Mouse (Mus musculus) stomach, embryonic 15.5 days (tissue): ENCODE results near the gene Gm3159. TPM values are rescaled to one million over a fixed set of nuclear protein-coding genes. Genes with fewer than 3 reads are reported as not detected.
A peak's percentile ranks its signal among the peaks of the same experiment; 100 is the strongest.
"Not testable (repeated sequence)": the region's sequence is repeated elsewhere in the genome, so short reads cannot be mapped to it uniquely, and the experiment has no call there.

ENCODE experiments used
- ATAC-seq: fragments of 200-750 bp; cut with Nextera tagmentation; 2 replicates; pipeline ENCODE4 v1.8.0; 2017; ENCODE audit warnings: low read depth, moderate number of reproducible peaks, moderate TSS enrichment; ENCODE audit not compliant: insufficient read depth, low FRiP score
- H3K27ac ChIP-seq: fragments of 300-500 bp; sonication (generic); 2 replicates; pipeline ENCODE4 v1.5.1; 2015; ENCODE audit warnings: mild to moderate bottlenecking, inconsistent platforms
- H3K27me3 ChIP-seq: fragments of 300-500 bp; sonication (generic); replicated peaks from 2 replicates; pipeline ENCODE4 v1.6.1; 2015; ENCODE audit warnings: inconsistent platforms
- H3K36me3 ChIP-seq: fragments of 300-500 bp; sonication (generic); 2 replicates; pipeline ENCODE4 v1.6.1; 2015; ENCODE audit warnings: inconsistent platforms
- H3K4me1 ChIP-seq: fragments of 300-500 bp; sonication (generic); 2 replicates; pipeline ENCODE4 v1.6.1; 2015; ENCODE audit warnings: inconsistent platforms
- H3K4me2 ChIP-seq: fragments of 300-500 bp; sonication (generic); 2 replicates; pipeline ENCODE4 v1.6.1; 2015; ENCODE audit warnings: mild to moderate bottlenecking, inconsistent platforms
- H3K4me3 ChIP-seq: fragments of 300-500 bp; sonication (generic); replicated peaks from 2 replicates; pipeline ENCODE4 v1.5.1; 2015; ENCODE audit warnings: inconsistent platforms
- H3K9ac ChIP-seq: fragments of 300-500 bp; sonication (generic); 2 replicates; pipeline ENCODE4 v1.6.1; 2015; ENCODE audit warnings: inconsistent platforms
- H3K9me3 ChIP-seq: fragments of 300-500 bp; sonication (generic); 2 replicates; pipeline ENCODE4 v1.6.1; 2016; ENCODE audit warnings: inconsistent platforms
- WGBS: fragments of 180-500 bp; shearing (Covaris S2); methylation state at CpG from one replicate; pipeline ENCODE4 v1.1.7; 2015; 5-methylcytosine and 5-hydroxymethylcytosine counted together
- polyA plus RNA-seq: library from polyadenylated mRNA; unstranded; fragments of >200 nt; fragmentation: Nextera tagmentation; extraction: Ambion mirVana; gene quantifications from 2 replicates; pipeline ENCODE4 v1.2.1, GENCODE M21; 2015

The Gm3159 gene
- not detected in 2 replicates for polyA plus RNA-seq

DNA sequence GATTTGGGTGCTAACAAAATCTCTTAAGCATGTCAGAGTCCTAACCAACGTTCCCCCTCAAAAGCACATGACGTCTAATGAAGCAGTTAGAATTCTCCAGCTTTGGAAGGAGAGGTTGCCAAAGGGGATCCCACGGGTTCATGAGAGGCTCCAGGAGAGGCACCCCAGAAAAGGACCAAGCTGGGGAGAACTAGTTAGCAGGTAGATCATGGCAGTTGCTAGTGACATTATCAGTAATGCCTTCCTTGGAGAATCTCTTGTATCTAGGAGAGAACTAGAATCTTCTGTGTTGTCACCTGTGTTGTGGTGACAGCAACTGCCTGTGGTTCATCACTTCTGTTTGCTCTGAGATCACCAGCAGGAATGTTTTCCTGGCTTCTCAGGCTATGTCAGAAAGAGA lies at the start of gene Gm3159:
Gene Gm3159 (plus strand): TSS at position 301 of the 400 bp plus-strand sequence.
- H3K4me2 ChIP-seq, H3K36me3 ChIP-seq, H3K27ac ChIP-seq, ATAC-seq, H3K9ac ChIP-seq, H3K4me1 ChIP-seq, H3K4me3 ChIP-seq, H3K9me3 ChIP-seq, H3K27me3 ChIP-seq: not testable (repeated sequence)
- WGBS: 78% methylated on average over 1 of the region's 3 CpGs

DNA sequence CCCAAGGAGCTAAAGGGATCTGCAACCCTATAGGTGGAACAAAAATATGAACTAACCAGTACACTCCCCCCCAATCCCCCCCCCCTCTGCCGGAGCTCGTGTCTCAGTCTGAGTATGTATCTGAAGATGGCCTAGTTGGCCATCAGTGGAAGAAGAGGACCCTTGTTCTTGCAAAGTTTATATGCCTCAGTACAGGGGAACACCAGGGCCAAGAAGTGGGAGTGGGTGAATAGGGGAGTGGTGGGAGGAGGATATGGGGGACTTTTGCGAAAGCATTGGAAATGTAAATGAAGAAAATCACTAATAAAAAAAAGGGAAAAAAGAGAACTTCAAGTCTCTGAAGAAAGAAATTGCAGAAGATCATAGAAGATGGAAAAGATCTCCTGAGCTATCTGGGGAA lies 28.3 kb upstream of the Gm3159 start:
- not testable (repeated sequence) for H3K4me3 ChIP-seq, H3K4me1 ChIP-seq, ATAC-seq, H3K9me3 ChIP-seq, H3K4me2 ChIP-seq, H3K27ac ChIP-seq, H3K36me3 ChIP-seq, H3K9ac ChIP-seq, H3K27me3 ChIP-seq
- 72% methylated on average over 3 of the region's 3 CpGs for WGBS

DNA sequence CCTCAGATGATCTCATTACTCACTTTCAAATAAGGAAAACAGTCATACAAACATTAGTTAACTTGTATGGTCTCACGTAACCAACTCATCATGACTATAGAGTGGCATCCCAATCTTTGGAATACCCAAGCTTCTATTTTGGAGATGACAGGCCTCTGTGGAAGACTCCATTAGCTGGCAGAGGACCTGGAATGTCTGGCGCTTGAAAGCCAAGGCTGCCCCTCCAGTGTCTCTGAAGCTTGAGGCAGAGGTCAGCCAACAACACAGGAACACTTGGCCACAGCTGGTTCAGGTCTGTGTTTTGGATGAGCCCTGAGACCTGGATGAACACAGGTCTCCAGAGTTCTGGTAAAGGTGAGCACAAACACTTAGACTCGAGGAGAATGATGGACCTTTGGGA lies 27.6 kb upstream of the Gm3159 start:
- 78% methylated on average over 3 of the region's 3 CpGs for WGBS
- not testable (repeated sequence) for H3K36me3 ChIP-seq, H3K27ac ChIP-seq, H3K27me3 ChIP-seq, H3K9ac ChIP-seq, H3K4me2 ChIP-seq, ATAC-seq, H3K9me3 ChIP-seq, H3K4me1 ChIP-seq, H3K4me3 ChIP-seq

GRCm38 (mm10) chr14:4377871-4378270 lies 19.5 kb upstream of the Gm3159 start:
- H3K36me3 ChIP-seq, H3K4me1 ChIP-seq, H3K4me3 ChIP-seq, H3K27me3 ChIP-seq, H3K9me3 ChIP-seq, H3K27ac ChIP-seq, H3K9ac ChIP-seq, ATAC-seq, H3K4me2 ChIP-seq: not testable (repeated sequence)

DNA sequence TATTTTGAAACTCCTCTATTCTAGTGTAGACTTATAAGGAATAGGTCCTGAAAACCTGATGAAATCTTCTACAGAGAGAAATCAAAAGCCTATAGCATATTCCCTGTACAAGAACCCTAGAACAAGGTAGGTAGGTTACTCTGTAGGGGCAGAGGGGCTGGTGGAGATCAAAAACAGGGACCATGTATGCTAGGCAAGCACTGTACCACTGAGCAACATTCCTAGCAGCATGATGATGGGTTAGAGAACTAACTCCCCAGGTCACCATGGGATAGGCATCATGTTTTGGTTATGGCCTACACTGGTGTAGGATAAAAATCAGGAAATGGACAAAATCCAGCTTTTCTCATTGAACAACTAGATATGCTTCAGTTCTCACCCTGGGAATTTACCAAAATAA lies 11.7 kb upstream of the Gm3159 start:
- H3K4me2 ChIP-seq, H3K36me3 ChIP-seq, H3K9me3 ChIP-seq, H3K9ac ChIP-seq, ATAC-seq, H3K27me3 ChIP-seq, H3K4me1 ChIP-seq, H3K4me3 ChIP-seq, H3K27ac ChIP-seq: not testable (repeated sequence)

- ATAC-seq, H3K9ac ChIP-seq, H3K9me3 ChIP-seq, H3K27ac ChIP-seq, H3K4me3 ChIP-seq, H3K36me3 ChIP-seq, H3K4me1 ChIP-seq, H3K4me2 ChIP-seq, H3K27me3 ChIP-seq: not testable (repeated sequence)
- 91% methylated on average over 4 of the region's 6 CpGs for WGBS
Observed at GRCm38 (mm10) chr14:4392841-4393530, 4.3 kb upstream of the Gm3159 start.

- not testable (repeated sequence) for H3K9me3 ChIP-seq, H3K27ac ChIP-seq, H3K27me3 ChIP-seq, H3K4me2 ChIP-seq, ATAC-seq, H3K4me1 ChIP-seq, H3K4me3 ChIP-seq, H3K36me3 ChIP-seq, H3K9ac ChIP-seq
Observed at GRCm38 (mm10) chr14:4398624-4399023, 1.3 kb downstream of the Gm3159 start.

GRCm38 (mm10) chr14:4400115-4400789 lies 2.9 kb downstream of the Gm3159 start:
- H3K4me3 ChIP-seq, H3K36me3 ChIP-seq, ATAC-seq, H3K27me3 ChIP-seq, H3K27ac ChIP-seq, H3K9me3 ChIP-seq, H3K9ac ChIP-seq, H3K4me2 ChIP-seq, H3K4me1 ChIP-seq: not testable (repeated sequence)
- WGBS: 86% methylated on average over 5 of the region's 5 CpGs

- not testable (repeated sequence) for H3K27ac ChIP-seq, ATAC-seq, H3K4me1 ChIP-seq, H3K36me3 ChIP-seq, H3K4me3 ChIP-seq, H3K9me3 ChIP-seq, H3K4me2 ChIP-seq, H3K27me3 ChIP-seq, H3K9ac ChIP-seq
- 69% methylated on average over 5 of the region's 5 CpGs for WGBS
Observed at GRCm38 (mm10) chr14:4401245-4401644, 3.9 kb downstream of the Gm3159 start.

- H3K4me3 ChIP-seq, ATAC-seq, H3K27ac ChIP-seq, H3K4me2 ChIP-seq, H3K27me3 ChIP-seq, H3K9me3 ChIP-seq, H3K36me3 ChIP-seq, H3K4me1 ChIP-seq, H3K9ac ChIP-seq: not testable (repeated sequence)
Observed at GRCm38 (mm10) chr14:4403840-4404239, 6.5 kb downstream of the Gm3159 start.

- not testable (repeated sequence) for H3K9me3 ChIP-seq, H3K27me3 ChIP-seq, H3K27ac ChIP-seq, H3K9ac ChIP-seq, H3K4me2 ChIP-seq, H3K4me3 ChIP-seq, H3K4me1 ChIP-seq, ATAC-seq, H3K36me3 ChIP-seq
- 47% methylated on average over 1 of the region's 1 CpGs for WGBS
Observed at GRCm38 (mm10) chr14:4409939-4410338, 12.6 kb downstream of the Gm3159 start.

GRCm38 (mm10) chr14:4414965-4415835 lies 17.9 kb downstream of the Gm3159 start, which contains the start of gene Gm3164:
Gm3164 (plus strand) TSS chr14:4415448.
- 2% methylated on average over 25 of the region's 59 CpGs for WGBS
- not testable (repeated sequence) for H3K36me3 ChIP-seq, ATAC-seq, H3K27ac ChIP-seq, H3K9me3 ChIP-seq, H3K4me1 ChIP-seq, H3K9ac ChIP-seq, H3K27me3 ChIP-seq
- peak within 1 kb of the TSS; percentile 31 for H3K4me3 ChIP-seq
- peak within 1 kb of the TSS; percentile 58 for H3K4me2 ChIP-seq
